Mouse (Mus musculus): ENCODE measurements around the gene Dcpp2. TPM values are rescaled to one million over a fixed set of nuclear protein-coding genes. Genes with fewer than 3 reads are reported as not detected.
A peak's percentile ranks its signal among the peaks of the same experiment; 100 is the strongest.
"Not testable (repeated sequence)": the region's sequence is repeated elsewhere in the genome, so short reads cannot be mapped to it uniquely, and the experiment has no call there.

The Dcpp2 gene
- polyA plus RNA-seq, 1 experiment from 2014 or later: not detected

GRCm38 (mm10) chr17:23877166-23877565 is 3.5 kb upstream of the Dcpp2 start:
- Histone ChIP-seq H3K36me3 (ENCODE audit: control insufficient read depth, insufficient read depth, low read length) (no peaks in the 10 kb centered on the region), H3K27ac (ENCODE audit: low read depth, low read length) (no peak overlapping the region), H3K4me2 (ENCODE audit: low read depth) (no peak overlapping the region), H3K9me3 (ENCODE audit: control insufficient read depth, low read length) (no peaks in the 10 kb centered on the region), H3K4me3 (ENCODE audit: low read depth, low read length) (no peak overlapping the region), H3K27me3 (ENCODE audit: control insufficient read depth, insufficient read depth, low read length) (no peaks in the 10 kb centered on the region), H3K4me1 (ENCODE audit: control insufficient read depth, insufficient read depth, low read length) (no peaks in the 10 kb centered on the region), H3K9ac (ENCODE audit: low read length) (no peak overlapping the region)
- WGBS: 88% methylated on average over 2 of the region's 2 CpGs
- ATAC-seq (ENCODE audit: insufficient read depth, low FRiP score, low TSS enrichment) (no peak), DNase-seq (ENCODE audit: low spot score) (no peak)

GRCm38 (mm10) chr17:23917158-23917557 is 36.5 kb downstream of the Dcpp2 start, which contains the start of gene Dcpp3:
Gene Dcpp3, plus strand, starts transcription at chr17:23917458.
- not testable (repeated sequence) for H3K27me3 ChIP-seq (ENCODE audit: control insufficient read depth, insufficient read depth, low read length); H3K36me3 ChIP-seq (ENCODE audit: control insufficient read depth, insufficient read depth, low read length); H3K9ac ChIP-seq (ENCODE audit: low read length); ATAC-seq (ENCODE audit: insufficient read depth, low FRiP score, low TSS enrichment); H3K4me1 ChIP-seq (ENCODE audit: control insufficient read depth, insufficient read depth, low read length); DNase-seq (ENCODE audit: low spot score); H3K27ac ChIP-seq (ENCODE audit: low read depth, low read length); H3K9me3 ChIP-seq (ENCODE audit: control insufficient read depth, low read length); H3K4me3 ChIP-seq (ENCODE audit: low read depth, low read length); H3K4me2 ChIP-seq (ENCODE audit: low read depth)
- 68% methylated on average over 4 of the region's 4 CpGs for WGBS

GRCm38 (mm10) chr17:23924531-23925007 is 43.9 kb downstream of the Dcpp2 start:
- Histone ChIP-seq H3K4me1 (ENCODE audit: control insufficient read depth, insufficient read depth, low read length) (peaks cover 5% of the 10 kb centered on the region; the same call in 1 of the 2 replicates), H3K27me3 (ENCODE audit: control insufficient read depth, insufficient read depth, low read length) (no peaks in the 10 kb centered on the region), H3K4me3 (ENCODE audit: low read depth, low read length) (peak overlapping the region; percentile 46), H3K9ac (ENCODE audit: low read length) (peak overlapping the region; percentile 71), H3K4me2 (ENCODE audit: low read depth) (peak overlapping the region; percentile 51), H3K27ac (ENCODE audit: low read depth, low read length) (peak overlapping the region; percentile 95), H3K9me3 (ENCODE audit: control insufficient read depth, low read length) (no peaks in the 10 kb centered on the region), H3K36me3 (ENCODE audit: control insufficient read depth, insufficient read depth, low read length) (no peaks in the 10 kb centered on the region)
- WGBS: under 1% methylated on average over 29 of the region's 29 CpGs
- DNase-seq (ENCODE audit: low spot score): peak; percentile 93
- peak; percentile 98 for ATAC-seq (ENCODE audit: insufficient read depth, low FRiP score, low TSS enrichment)

GRCm38 (mm10) chr17:23925090-23925493 is 44.4 kb downstream of the Dcpp2 start:
- WGBS: 0% methylated on average over 14 of the region's 14 CpGs
- Histone ChIP-seq H3K27ac (ENCODE audit: low read depth, low read length) (peak overlapping the region; percentile 95), H3K9me3 (ENCODE audit: control insufficient read depth, low read length) (no peaks in the 10 kb centered on the region), H3K4me3 (ENCODE audit: low read depth, low read length) (peak overlapping the region; percentile 46), H3K27me3 (ENCODE audit: control insufficient read depth, insufficient read depth, low read length) (no peaks in the 10 kb centered on the region), H3K4me2 (ENCODE audit: low read depth) (peak overlapping the region; percentile 51), H3K36me3 (ENCODE audit: control insufficient read depth, insufficient read depth, low read length) (no peaks in the 10 kb centered on the region), H3K4me1 (ENCODE audit: control insufficient read depth, insufficient read depth, low read length) (peaks cover 5% of the 10 kb centered on the region; the same call in 1 of the 2 replicates), H3K9ac (ENCODE audit: low read length) (peak overlapping the region; percentile 71)
- peak; percentile 86 for ATAC-seq (ENCODE audit: insufficient read depth, low FRiP score, low TSS enrichment)
- DNase-seq (ENCODE audit: low spot score): peak; percentile 79

GRCm38 (mm10) chr17:23931157-23931556 is 50.5 kb downstream of the Dcpp2 start:
- no peak for ATAC-seq (ENCODE audit: insufficient read depth, low FRiP score, low TSS enrichment)
- Histone ChIP-seq H3K4me1 (ENCODE audit: control insufficient read depth, insufficient read depth, low read length) (no peaks in the 10 kb centered on the region), H3K27me3 (ENCODE audit: control insufficient read depth, insufficient read depth, low read length) (no peaks in the 10 kb centered on the region), H3K9me3 (ENCODE audit: control insufficient read depth, low read length) (no peaks in the 10 kb centered on the region), H3K4me3 (ENCODE audit: low read depth, low read length) (no peak overlapping the region), H3K4me2 (ENCODE audit: low read depth) (no peak overlapping the region), H3K27ac (ENCODE audit: low read depth, low read length) (no peak overlapping the region), H3K9ac (ENCODE audit: low read length) (no peak overlapping the region), H3K36me3 (ENCODE audit: control insufficient read depth, insufficient read depth, low read length) (no peaks in the 10 kb centered on the region)
- 89% methylated on average over 5 of the region's 5 CpGs for WGBS
- DNase-seq (ENCODE audit: low spot score): no peak

- H3K36me3 ChIP-seq (ENCODE audit: control insufficient read depth, insufficient read depth, low read length): no peaks in the 10 kb centered on the region
- no peak within 1 kb of the TSS for H3K9ac ChIP-seq (ENCODE audit: low read length)
- H3K9me3 ChIP-seq (ENCODE audit: control insufficient read depth, low read length): no peaks in the 10 kb centered on the region
- DNase-seq (ENCODE audit: low spot score) (no peak), ATAC-seq (ENCODE audit: insufficient read depth, low FRiP score, low TSS enrichment) (no peak)
- no peak within 1 kb of the TSS for H3K4me3 ChIP-seq (ENCODE audit: low read depth, low read length)
- H3K4me2 ChIP-seq (ENCODE audit: low read depth): no peak within 1 kb of the TSS
- no peak within 1 kb of the TSS for H3K27ac ChIP-seq (ENCODE audit: low read depth, low read length)
- H3K27me3 ChIP-seq (ENCODE audit: control insufficient read depth, insufficient read depth, low read length): no peaks in the 10 kb centered on the region
- no peaks in the 10 kb centered on the region for H3K4me1 ChIP-seq (ENCODE audit: control insufficient read depth, insufficient read depth, low read length)
Measured at GRCm38 (mm10) chr17:23941372-23941771, 60.7 kb downstream of the Dcpp2 start, which contains the start of gene Sbp. Gene Sbp, plus strand, starts transcription at chr17:23941672.

- not testable (repeated sequence) for H3K9ac ChIP-seq (ENCODE audit: low read length); H3K27ac ChIP-seq (ENCODE audit: low read depth, low read length); H3K4me1 ChIP-seq (ENCODE audit: control insufficient read depth, insufficient read depth, low read length); H3K36me3 ChIP-seq (ENCODE audit: control insufficient read depth, insufficient read depth, low read length); H3K4me2 ChIP-seq (ENCODE audit: low read depth); H3K27me3 ChIP-seq (ENCODE audit: control insufficient read depth, insufficient read depth, low read length); H3K4me3 ChIP-seq (ENCODE audit: low read depth, low read length); H3K9me3 ChIP-seq (ENCODE audit: control insufficient read depth, low read length); DNase-seq (ENCODE audit: low spot score); ATAC-seq (ENCODE audit: insufficient read depth, low FRiP score, low TSS enrichment)
- 83% methylated on average over 4 of the region's 4 CpGs for WGBS
Measured at GRCm38 (mm10) chr17:23947486-23947885, 66.8 kb downstream of the Dcpp2 start.

GRCm38 (mm10) chr17:23949068-23949467 is 68.4 kb downstream of the Dcpp2 start:
- H3K4me2 ChIP-seq (ENCODE audit: low read depth): no peak overlapping the region
- H3K36me3 ChIP-seq (ENCODE audit: control insufficient read depth, insufficient read depth, low read length): no peaks in the 10 kb centered on the region
- no peaks in the 10 kb centered on the region for H3K4me1 ChIP-seq (ENCODE audit: control insufficient read depth, insufficient read depth, low read length)
- H3K4me3 ChIP-seq (ENCODE audit: low read depth, low read length): no peak overlapping the region
- H3K27ac ChIP-seq (ENCODE audit: low read depth, low read length): no peak overlapping the region
- H3K9ac ChIP-seq (ENCODE audit: low read length): no peak overlapping the region
- no peak for DNase-seq (ENCODE audit: low spot score)
- WGBS: 96% methylated on average over 2 of the region's 2 CpGs
- ATAC-seq (ENCODE audit: insufficient read depth, low FRiP score, low TSS enrichment): no peak
- H3K9me3 ChIP-seq (ENCODE audit: control insufficient read depth, low read length): no peaks in the 10 kb centered on the region
- H3K27me3 ChIP-seq (ENCODE audit: control insufficient read depth, insufficient read depth, low read length): no peaks in the 10 kb centered on the region

Data from neural tube, embryonic 11.5 days (tissue).